Mouse (Mus musculus): Measurements from ENCODE around the gene Txnrd1.

- TF ChIP-seq CTCF (conservative IDR thresholded peaks at IDR 0.05; ENCODE audit: insufficient read depth, insufficient read length, low read depth, low read length) (no peak), POLR2A (IDR thresholded peaks at IDR 0.05; ENCODE audit: low read depth, low read length) (no peak)
These were observed 32.6 kb downstream of the Txnrd1 start, which contains the start of gene Eid3 for GRCm38 (mm10) chr10:82866356-82866755.
